Mouse (Mus musculus) CH12.LX (cell line): ENCODE results near the gene Rrad. TPM values are rescaled to one million over a fixed set of nuclear protein-coding genes. Genes with fewer than 3 reads are reported as not detected.

Source experiments
- DNase-seq: peaks from one replicate; pipeline ENCODE4 v3.0.0-alpha.2; 2013; ENCODE audit errors: extremely low read depth
- H3K27ac ChIP-seq: 2 replicates; pipeline ENCODE4 v1.5.1; 2012; ENCODE audit warnings: low read depth, mild to moderate bottlenecking, control low read depth, moderate library complexity; ENCODE audit not compliant: insufficient read depth
- H3K27me3 ChIP-seq: replicated peaks from 2 replicates; pipeline ENCODE3; 2012; ENCODE audit warnings: inconsistent platforms
- H3K36me3 ChIP-seq, 2 experiments: replicated peaks in 1 of 2; 2 replicates each; pipeline versions ENCODE3 to v1.6.1; 2012; ENCODE audit warnings: inconsistent platforms in 1 of 2, low read length in 1 of 2, mild to moderate bottlenecking in 1 of 2, mixed read lengths in 1 of 2, moderate library complexity in 1 of 2; ENCODE audit not compliant: control insufficient read depth in 1 of 2, insufficient read depth in 1 of 2
- H3K4me1 ChIP-seq, 2 experiments: 2 replicates each; pipeline ENCODE4 v1.6.1; 2012; ENCODE audit warnings: inconsistent platforms in 1 of 2, moderate library complexity in 1 of 2; ENCODE audit not compliant: insufficient read depth in 2 of 2, control insufficient read depth in 1 of 2
- H3K4me2 ChIP-seq: 2 replicates; pipeline ENCODE4 v1.6.1; 2012; ENCODE audit warnings: low read depth, mild to moderate bottlenecking, control low read depth; ENCODE audit not compliant: poor library complexity, insufficient read depth, severe bottlenecking
- H3K4me3 ChIP-seq, 3 experiments: fragments of 150-350 bp in 1 of 3; sonication (generic) in 1 of 3; replicated peaks in 1 of 3; 2 replicates each; pipeline versions ENCODE3 to v1.5.1; 2011 to 2012; ENCODE audit warnings: low read depth in 2 of 3, low read length in 2 of 3, mild to moderate bottlenecking in 2 of 3, moderate library complexity in 2 of 3, control low read depth in 1 of 3, improper control_type of control experiment in 1 of 3, inconsistent platforms in 1 of 3, mixed read lengths in 1 of 3; ENCODE audit not compliant: poor library complexity in 1 of 3
- H3K79me2 ChIP-seq: replicated peaks from 2 replicates; pipeline ENCODE4 v1.6.1; 2012; ENCODE audit warnings: mild to moderate bottlenecking, moderate library complexity; ENCODE audit not compliant: control insufficient read depth, poor library complexity, insufficient read depth, severe bottlenecking; ENCODE audit errors: extremely low read depth
- H3K9ac ChIP-seq: 2 replicates; pipeline ENCODE4 v1.6.1; 2012; ENCODE audit warnings: low read depth, mild to moderate bottlenecking, control low read depth, moderate library complexity; ENCODE audit not compliant: insufficient read depth
- H3K9me3 ChIP-seq: replicated peaks from 2 replicates; pipeline ENCODE3; 2012; ENCODE audit warnings: low read length, inconsistent platforms, mixed read lengths
- BHLHE40 ChIP-seq: IDR thresholded peaks from 2 replicates; pipeline ENCODE4 v1.6.1; 2011; ENCODE audit warnings: mild to moderate bottlenecking, low read depth, low read length, improper control_type of control experiment
- CHD1 ChIP-seq: IDR thresholded peaks from 2 replicates; pipeline ENCODE4 v1.6.1; 2012; ENCODE audit warnings: low read depth, low read length, improper control_type of control experiment, inconsistent platforms
- CHD2 ChIP-seq: IDR thresholded peaks from 2 replicates; pipeline ENCODE4 v1.6.1; 2011; ENCODE audit warnings: low read length, improper control_type of control experiment
- CTCF ChIP-seq, 2 experiments: IDR thresholded peaks in 1 of 2; conservative IDR thresholded peaks in 1 of 2; 2 replicates each; pipeline ENCODE4 v1.5.1; 2011 to 2012; ENCODE audit warnings: low read depth in 2 of 2, low read length in 2 of 2, improper control_type of control experiment in 1 of 2, inconsistent platforms in 1 of 2, mild to moderate bottlenecking in 1 of 2, moderate library complexity in 1 of 2
- E2F4 ChIP-seq: IDR thresholded peaks from 2 replicates; pipeline ENCODE4 v1.6.1; 2011; ENCODE audit warnings: low read depth, low read length, improper control_type of control experiment; ENCODE audit not compliant: insufficient replicate concordance
- ELF1 ChIP-seq: IDR thresholded peaks from 2 replicates; pipeline ENCODE4 v1.6.1; 2014; ENCODE audit warnings: low read depth, mild to moderate bottlenecking, inconsistent platforms, low read length, improper control_type of control experiment
- EP300 ChIP-seq: IDR thresholded peaks from 2 replicates; pipeline ENCODE4 v1.6.1; 2011; ENCODE audit warnings: low read length, improper control_type of control experiment
- ETS1 ChIP-seq: conservative IDR thresholded peaks from 2 replicates; pipeline ENCODE4 v1.6.1; 2012; ENCODE audit warnings: low read depth, mild to moderate bottlenecking, inconsistent platforms, low read length, improper control_type of control experiment, moderate library complexity
- IRF4 ChIP-seq: IDR thresholded peaks from 2 replicates; pipeline ENCODE4 v1.6.1; 2014; ENCODE audit warnings: low read depth, mild to moderate bottlenecking, inconsistent platforms, low read length, improper control_type of control experiment
- JUND ChIP-seq: conservative IDR thresholded peaks from 2 replicates; pipeline ENCODE4 v1.6.1; 2011; ENCODE audit warnings: low read depth, low read length, improper control_type of control experiment
- KAT2A ChIP-seq: IDR thresholded peaks from 2 replicates; pipeline ENCODE4 v1.6.1; 2012; ENCODE audit warnings: low read length, improper control_type of control experiment, inconsistent platforms; ENCODE audit not compliant: insufficient replicate concordance
- MAX ChIP-seq: IDR thresholded peaks from 2 replicates; pipeline ENCODE4 v1.6.1; 2011; ENCODE audit warnings: low read length, improper control_type of control experiment
- MAZ ChIP-seq: IDR thresholded peaks from 2 replicates; pipeline ENCODE4 v1.6.1; 2012; ENCODE audit warnings: low read depth, mild to moderate bottlenecking, inconsistent platforms, low read length, improper control_type of control experiment, moderate library complexity
- MEF2A ChIP-seq: IDR thresholded peaks from 2 replicates; pipeline ENCODE4 v1.6.1; 2014; ENCODE audit warnings: low read depth, mild to moderate bottlenecking, inconsistent platforms, low read length, improper control_type of control experiment, borderline replicate concordance
- MXI1 ChIP-seq: IDR thresholded peaks from 2 replicates; pipeline ENCODE4 v1.6.1; 2011; ENCODE audit warnings: mild to moderate bottlenecking, low read depth, low read length, improper control_type of control experiment
- MYC ChIP-seq: IDR thresholded peaks from 2 replicates; pipeline ENCODE4 v1.6.1; 2011; ENCODE audit warnings: low read depth, mild to moderate bottlenecking, improper control_type of control experiment, low read length
- NELFE ChIP-seq: IDR thresholded peaks from 2 replicates; pipeline ENCODE4 v1.6.1; 2011; ENCODE audit warnings: low read depth, low read length, improper control_type of control experiment
- NRF1 ChIP-seq: IDR thresholded peaks from 2 replicates; pipeline ENCODE4 v1.6.1; 2014; ENCODE audit warnings: low read depth, mild to moderate bottlenecking, inconsistent platforms, low read length, improper control_type of control experiment, moderate library complexity
- PAX5 ChIP-seq: IDR thresholded peaks from 2 replicates; pipeline ENCODE4 v1.6.1; 2012; ENCODE audit warnings: low read length, inconsistent platforms, mixed read lengths
- POLR2A ChIP-seq: IDR thresholded peaks from 2 replicates; pipeline ENCODE4 v1.6.1; 2011; ENCODE audit warnings: low read depth, mild to moderate bottlenecking, improper control_type of control experiment, low read length
- RAD21 ChIP-seq: IDR thresholded peaks from 2 replicates; pipeline ENCODE4 v1.6.1; 2011; ENCODE audit warnings: low read depth, mild to moderate bottlenecking, low read length, improper control_type of control experiment, moderate library complexity
- RCOR1 ChIP-seq: conservative IDR thresholded peaks from 2 replicates; pipeline ENCODE4 v1.6.1; 2012; ENCODE audit warnings: low read depth, mild to moderate bottlenecking, inconsistent platforms, low read length, improper control_type of control experiment
- SIN3A ChIP-seq: IDR thresholded peaks from 2 replicates; pipeline ENCODE4 v1.6.1; 2012; ENCODE audit warnings: low read length, improper control_type of control experiment, inconsistent platforms
- SMC3 ChIP-seq: IDR thresholded peaks from 2 replicates; pipeline ENCODE4 v1.6.1; 2011; ENCODE audit warnings: low read depth, low read length, improper control_type of control experiment
- TBP ChIP-seq: conservative IDR thresholded peaks from 2 replicates; pipeline ENCODE4 v1.6.1; 2011; ENCODE audit warnings: low read depth, low read length, improper control_type of control experiment
- TCF12 ChIP-seq: IDR thresholded peaks from 2 replicates; pipeline ENCODE4 v1.6.1; 2014; ENCODE audit warnings: low read depth, mild to moderate bottlenecking, inconsistent platforms, low read length, improper control_type of control experiment
- UBTF ChIP-seq: IDR thresholded peaks from 2 replicates; pipeline ENCODE4 v1.6.1; 2012; ENCODE audit warnings: low read depth, mild to moderate bottlenecking, inconsistent platforms, low read length, improper control_type of control experiment, moderate library complexity
- USF1 ChIP-seq: IDR thresholded peaks from 2 replicates; pipeline ENCODE4 v1.6.1; 2014; ENCODE audit warnings: low read depth, mild to moderate bottlenecking, inconsistent platforms, low read length, improper control_type of control experiment
- ZC3H11A ChIP-seq: IDR thresholded peaks from 2 replicates; pipeline ENCODE4 v1.6.1; 2012; ENCODE audit warnings: low read depth, mild to moderate bottlenecking, inconsistent platforms, low read length, improper control_type of control experiment
- ZKSCAN1 ChIP-seq: IDR thresholded peaks from 2 replicates; pipeline ENCODE4 v1.6.1; 2012; ENCODE audit warnings: low read depth, inconsistent platforms, low read length, improper control_type of control experiment, borderline replicate concordance
- ZMIZ1 ChIP-seq: IDR thresholded peaks from 2 replicates; pipeline ENCODE4 v1.6.1; 2012; ENCODE audit warnings: low read depth, mild to moderate bottlenecking, inconsistent platforms, low read length, improper control_type of control experiment
- ZNF384 ChIP-seq: IDR thresholded peaks from 2 replicates; pipeline ENCODE4 v1.6.1; 2012; ENCODE audit warnings: low read depth, low read length, improper control_type of control experiment, inconsistent platforms
- dilution Hi-C: fragments of 300-500 bp; cut with MboI; formaldehyde crosslinking; loops from 2 replicates; pipeline ENCODE4 v1.14.3; 2020; ENCODE audit warnings: low sequenced_read_pairs; ENCODE audit not compliant: extremely low pct_unique_long_range_greater_than_20kb, extremely low pct_ligation_motif_present
- in situ Hi-C: fragments of 300-500 bp; cut with MboI; formaldehyde crosslinking; loops from 3 replicates; pipeline ENCODE4 v1.14.3; 2019; ENCODE audit warnings: low sequenced_read_pairs, low pct_ligation_motif_present, low pct_unique_long_range_greater_than_20kb, mixed read lengths
- polyA plus RNA-seq: library from polyadenylated mRNA; unstranded; fragments of >175 nt; gene quantifications from 2 replicates; pipeline ENCODE4 v1.2.1, GENCODE M21; 2012; ENCODE audit warnings: low read depth; ENCODE audit not compliant: insufficient read length
- total RNA-seq, 2 experiments: library from RNA; depleted of rRNA; stranded (reverse); fragments of 300-350 nt in 1 of 2; fragments of >200 nt in 1 of 2; gene quantifications; 2 replicates each; pipeline ENCODE4 v1.2.3; 2012 to 2014

Rrad gene
- total and polyA plus RNA-seq, 3 experiments: 30.9 to 32.3 (median 31.7) TPM

- Histone ChIP-seq H3K9me3 (no peaks in the 10 kb centered on the region), H3K4me3 (no peak overlapping the region), H3K36me3 (no peaks in the 10 kb centered on the region), H3K4me1 (peaks cover 4 to 34% of the 10 kb centered on the region in 2 experiments), H3K27me3 (no peaks in the 10 kb centered on the region), H3K9ac (no peak overlapping the region), H3K79me2 (no peaks in the 10 kb centered on the region), H3K27ac (no peak overlapping the region), H3K4me2 (no peak overlapping the region)
- no peak for DNase-seq
- in situ Hi-C loops (loop anchor here (5.0 to 10.0 kb wide), 2 partner anchors 34 to 137 kb away; partner anchors contain the start of gene Ciao2b), dilution Hi-C loops (no loop called here)
- TF ChIP-seq ELF1: no peak
- no peak for TF ChIP-seq CHD1
- no peak for TF ChIP-seq EP300
- no peak for TF ChIP-seq MYC
- TF ChIP-seq TCF12: no peak
- TF ChIP-seq IRF4: no peak
- no peak for TF ChIP-seq NRF1
- no peak for TF ChIP-seq MEF2A
- TF ChIP-seq KAT2A: no peak
- no peak for TF ChIP-seq CHD2
- no peak for TF ChIP-seq BHLHE40
Measured at GRCm38 (mm10) chr8:104607944-104608343, 23.2 kb downstream of the Rrad start.

- dilution Hi-C loops (no loop called here), in situ Hi-C loops (loop anchor here (5.0 to 10.0 kb wide), 2 partner anchors 36 to 138 kb away; partner anchors contain the start of gene Ciao2b)
- Histone ChIP-seq H3K79me2 (no peaks in the 10 kb centered on the region), H3K9ac (no peak overlapping the region), H3K4me1 (peaks cover 4 to 35% of the 10 kb centered on the region in 2 experiments), H3K27me3 (no peaks in the 10 kb centered on the region), H3K27ac (no peak overlapping the region), H3K4me2 (peak overlapping the region; percentile 25; the same call in 1 of the 2 replicates), H3K4me3 (no peak overlapping the region), H3K9me3 (no peaks in the 10 kb centered on the region), H3K36me3 (no peaks in the 10 kb centered on the region)
- peak; percentile 69 for DNase-seq
- TF ChIP-seq POLR2A (no peak), RAD21 (no peak), KAT2A (no peak), ZC3H11A (no peak), CHD1 (no peak), ZMIZ1 (no peak), JUND (peak; percentile 72), E2F4 (no peak), SIN3A (no peak), BHLHE40 (no peak), CHD2 (peak; percentile 71), TCF12 (peak; percentile 24; the same call in 1 of the 2 replicates), EP300 (peak; percentile 66), MAX (0 out of 2 replicates have a peak, but pooled peaks have one; percentile 17), IRF4 (peak; percentile 46; the same call in 1 of the 2 replicates), ELF1 (no peak), MXI1 (no peak), CTCF (conservative IDR thresholded peaks at IDR 0.05 in 1 of 2, IDR thresholded peaks at IDR 0.05 in 1 of 2; ENCODE audit: low read depth in 2 of 2, low read length in 2 of 2) (no peak), MEF2A (peak; percentile 88), TBP (no peak), SMC3 (no peak), USF1 (no peak), UBTF (no peak), PAX5 (no peak), MAZ (no peak), RCOR1 (no peak), ZKSCAN1 (no peak), NELFE (no peak), ZNF384 (no peak), ETS1 (peak; percentile 84)
Measured at GRCm38 (mm10) chr8:104606329-104606728, 24.8 kb downstream of the Rrad start.
